Mouse (Mus musculus) liver, embryonic 12.5 days (tissue): ENCODE results near the gene Cmklr1. TPM values are rescaled to one million over a fixed set of nuclear protein-coding genes. Genes with fewer than 3 reads are reported as not detected.

Source experiments
- ATAC-seq: fragments of 200-750 bp; cut with Nextera tagmentation; 2 replicates; pipeline ENCODE4 v1.8.0; 2017; ENCODE audit warnings: moderate number of reproducible peaks, mild to moderate bottlenecking, moderate library complexity
- H3K27ac ChIP-seq: fragments of 300-500 bp; sonication (generic); 2 replicates; pipeline ENCODE4 v1.5.1; 2016; ENCODE audit warnings: mild to moderate bottlenecking
- H3K27me3 ChIP-seq: fragments of 300-500 bp; sonication (generic); replicated peaks from 2 replicates; pipeline ENCODE4 v1.6.1; 2016; ENCODE audit warnings: mild to moderate bottlenecking, moderate library complexity
- H3K36me3 ChIP-seq: fragments of 300-500 bp; sonication (generic); 2 replicates; pipeline ENCODE4 v1.6.1; 2016; ENCODE audit warnings: mild to moderate bottlenecking, moderate library complexity
- H3K4me1 ChIP-seq: fragments of 300-500 bp; sonication (generic); 2 replicates; pipeline ENCODE4 v1.6.1; 2016
- H3K4me2 ChIP-seq: fragments of 300-500 bp; sonication (generic); 2 replicates; pipeline ENCODE4 v1.6.1; 2016; ENCODE audit warnings: mild to moderate bottlenecking, moderate library complexity
- H3K4me3 ChIP-seq: fragments of 300-500 bp; sonication (generic); 2 replicates; pipeline ENCODE4 v1.5.1; 2016; ENCODE audit warnings: mild to moderate bottlenecking, moderate library complexity
- H3K9ac ChIP-seq: fragments of 300-500 bp; sonication (generic); 2 replicates; pipeline ENCODE4 v1.6.1; 2016; ENCODE audit warnings: mild to moderate bottlenecking, moderate library complexity
- H3K9me3 ChIP-seq: fragments of 300-500 bp; sonication (generic); replicated peaks from 2 replicates; pipeline ENCODE4 v1.6.1; 2016; ENCODE audit warnings: mild to moderate bottlenecking, moderate library complexity
- WGBS: fragments of 180-500 bp; shearing (Covaris S2); methylation state at CpG from one replicate; pipeline ENCODE4 v1.1.7; 2016; ENCODE audit not compliant: insufficient replicate concordance; 5-methylcytosine and 5-hydroxymethylcytosine counted together
- polyA plus RNA-seq: library from polyadenylated mRNA; unstranded; fragments of >200 nt; fragmentation: Nextera tagmentation; extraction: Ambion mirVana; gene quantifications from 2 replicates; pipeline ENCODE4 v1.2.1, GENCODE M21; 2016

Cmklr1 gene
- polyA plus RNA-seq, 1 experiment from 2014 or later, result 1.7 TPM

- no peaks in the 10 kb centered on the region for H3K9me3 ChIP-seq
- no peak overlapping the region for H3K9ac ChIP-seq
- ATAC-seq, result no peak
- no peaks in the 10 kb centered on the region for H3K36me3 ChIP-seq
- H3K4me3 ChIP-seq, result no peak overlapping the region
- H3K27me3 ChIP-seq, result peaks cover 8% of the 10 kb centered on the region; the same call in 1 of the 2 replicates
- no peak overlapping the region for H3K27ac ChIP-seq
- no peaks in the 10 kb centered on the region for H3K4me1 ChIP-seq
- 70% methylated on average over 12 of the region's 12 CpGs for WGBS
- H3K4me2 ChIP-seq, result no peak overlapping the region
Measured at GRCm38 (mm10) chr5:113611771-113612233, 38.4 kb downstream of the Cmklr1 start.

- no peak for ATAC-seq
- H3K36me3 ChIP-seq, result no peaks in the 10 kb centered on the region
Measured at GRCm38 (mm10) chr5:113611131-113611530, 39.1 kb downstream of the Cmklr1 start.

GRCm38 (mm10) chr5:113610490-113610889 lies 39.7 kb downstream of the Cmklr1 start:
- H3K9me3 ChIP-seq, result no peaks in the 10 kb centered on the region
- WGBS, result 50% methylated on average over 6 of the region's 6 CpGs
- no peaks in the 10 kb centered on the region for H3K36me3 ChIP-seq

More at GRCm38 (mm10) chr5:113611131-113611530, 39.1 kb downstream of the Cmklr1 start:
- Histone ChIP-seq H3K27me3 (peaks cover 8% of the 10 kb centered on the region; the same call in 1 of the 2 replicates), H3K4me2 (no peak overlapping the region), H3K4me3 (no peak overlapping the region), H3K4me1 (no peaks in the 10 kb centered on the region), H3K27ac (no peak overlapping the region), H3K9ac (no peak overlapping the region), H3K9me3 (no peaks in the 10 kb centered on the region)
- WGBS, result 57% methylated on average over 6 of the region's 6 CpGs

GRCm38 (mm10) chr5:113609891-113610290 lies 40.3 kb downstream of the Cmklr1 start:
- Histone ChIP-seq H3K36me3 (no peaks in the 10 kb centered on the region), H3K27me3 (peaks cover 8% of the 10 kb centered on the region; the same call in 1 of the 2 replicates), H3K4me1 (no peaks in the 10 kb centered on the region), H3K4me3 (no peak overlapping the region), H3K4me2 (no peak overlapping the region), H3K27ac (no peak overlapping the region), H3K9ac (no peak overlapping the region), H3K9me3 (no peaks in the 10 kb centered on the region)
- no peak for ATAC-seq
- 72% methylated on average over 5 of the region's 5 CpGs for WGBS

More at GRCm38 (mm10) chr5:113610490-113610889, 39.7 kb downstream of the Cmklr1 start:
- no peak overlapping the region for H3K9ac ChIP-seq
- peaks cover 8% of the 10 kb centered on the region; the same call in 1 of the 2 replicates for H3K27me3 ChIP-seq
- no peak overlapping the region for H3K4me2 ChIP-seq
- H3K4me1 ChIP-seq, result no peaks in the 10 kb centered on the region
- no peak overlapping the region for H3K27ac ChIP-seq
- H3K4me3 ChIP-seq, result no peak overlapping the region
- ATAC-seq, result no peak

GRCm38 (mm10) chr5:113608511-113608910 lies 41.7 kb downstream of the Cmklr1 start:
- no peak overlapping the region for H3K27ac ChIP-seq
- peaks cover 8% of the 10 kb centered on the region; the same call in 1 of the 2 replicates for H3K27me3 ChIP-seq
- no peaks in the 10 kb centered on the region for H3K4me1 ChIP-seq
- no peaks in the 10 kb centered on the region for H3K9me3 ChIP-seq
- no peaks in the 10 kb centered on the region for H3K36me3 ChIP-seq
- H3K4me2 ChIP-seq, result no peak overlapping the region
- H3K4me3 ChIP-seq, result no peak overlapping the region
- ATAC-seq, result no peak
- WGBS, result 59% methylated on average over 8 of the region's 8 CpGs
- no peak overlapping the region for H3K9ac ChIP-seq

GRCm38 (mm10) chr5:113607941-113608431 lies 42.2 kb downstream of the Cmklr1 start:
- H3K4me2 ChIP-seq, result no peak overlapping the region
- H3K9ac ChIP-seq, result no peak overlapping the region
- no peak overlapping the region for H3K4me3 ChIP-seq
- H3K27ac ChIP-seq, result no peak overlapping the region
- H3K27me3 ChIP-seq, result peaks cover 8% of the 10 kb centered on the region; the same call in 1 of the 2 replicates
- WGBS, result 17% methylated on average over 13 of the region's 13 CpGs
- H3K9me3 ChIP-seq, result no peaks in the 10 kb centered on the region
- no peaks in the 10 kb centered on the region for H3K4me1 ChIP-seq
- H3K36me3 ChIP-seq, result no peaks in the 10 kb centered on the region
- ATAC-seq, result no peak

GRCm38 (mm10) chr5:113606961-113607785 lies 43.1 kb downstream of the Cmklr1 start:
- 37% methylated on average over 8 of the region's 8 CpGs for WGBS
- Histone ChIP-seq H3K4me1 (no peaks in the 10 kb centered on the region), H3K36me3 (no peaks in the 10 kb centered on the region), H3K4me3 (no peak overlapping the region), H3K9ac (no peak overlapping the region), H3K27ac (no peak overlapping the region), H3K27me3 (peaks cover 8% of the 10 kb centered on the region; the same call in 1 of the 2 replicates), H3K4me2 (no peak overlapping the region), H3K9me3 (no peaks in the 10 kb centered on the region)
- no peak for ATAC-seq

- no peak overlapping the region for H3K4me3 ChIP-seq
- H3K9me3 ChIP-seq, result no peaks in the 10 kb centered on the region
- peaks cover 8% of the 10 kb centered on the region; the same call in 1 of the 2 replicates for H3K27me3 ChIP-seq
- no peak overlapping the region for H3K9ac ChIP-seq
- H3K4me2 ChIP-seq, result no peak overlapping the region
- H3K27ac ChIP-seq, result no peak overlapping the region
- ATAC-seq, result no peak
- 48% methylated on average over 3 of the region's 3 CpGs for WGBS
- H3K36me3 ChIP-seq, result no peaks in the 10 kb centered on the region
- no peaks in the 10 kb centered on the region for H3K4me1 ChIP-seq
Measured at GRCm38 (mm10) chr5:113606121-113606520, 44.1 kb downstream of the Cmklr1 start.

- no peak overlapping the region for H3K4me3 ChIP-seq
- H3K27ac ChIP-seq, result no peak overlapping the region
- no peaks in the 10 kb centered on the region for H3K9me3 ChIP-seq
- no peak overlapping the region for H3K4me2 ChIP-seq
- H3K9ac ChIP-seq, result no peak overlapping the region
- H3K4me1 ChIP-seq, result no peaks in the 10 kb centered on the region
- ATAC-seq, result no peak
- H3K36me3 ChIP-seq, result no peaks in the 10 kb centered on the region
- 61% methylated on average over 4 of the region's 4 CpGs for WGBS
- peaks cover 8% of the 10 kb centered on the region; the same call in 1 of the 2 replicates for H3K27me3 ChIP-seq
Measured at GRCm38 (mm10) chr5:113604758-113605157, 45.5 kb downstream of the Cmklr1 start.

GRCm38 (mm10) chr5:113603471-113603870 lies 46.8 kb downstream of the Cmklr1 start:
- no peak overlapping the region for H3K27ac ChIP-seq
- ATAC-seq, result no peak
- H3K27me3 ChIP-seq, result peaks cover 8% of the 10 kb centered on the region; the same call in 1 of the 2 replicates
- no peak overlapping the region for H3K4me3 ChIP-seq
- H3K9me3 ChIP-seq, result no peaks in the 10 kb centered on the region
- no peaks in the 10 kb centered on the region for H3K36me3 ChIP-seq
- H3K4me2 ChIP-seq, result no peak overlapping the region
- no peaks in the 10 kb centered on the region for H3K4me1 ChIP-seq
- WGBS, result 60% methylated on average over 9 of the region's 9 CpGs
- no peak overlapping the region for H3K9ac ChIP-seq

GRCm38 (mm10) chr5:113600803-113601202 lies 49.4 kb downstream of the Cmklr1 start:
- Histone ChIP-seq H3K27ac (no peak overlapping the region), H3K9me3 (no peaks in the 10 kb centered on the region), H3K4me2 (no peak overlapping the region), H3K27me3 (no peaks in the 10 kb centered on the region), H3K9ac (no peak overlapping the region), H3K4me1 (no peaks in the 10 kb centered on the region), H3K36me3 (no peaks in the 10 kb centered on the region), H3K4me3 (no peak overlapping the region)
- ATAC-seq, result no peak
- 67% methylated on average over 4 of the region's 4 CpGs for WGBS

GRCm38 (mm10) chr5:113600181-113600580 lies 50.0 kb downstream of the Cmklr1 start:
- Histone ChIP-seq H3K27ac (no peak overlapping the region), H3K27me3 (no peaks in the 10 kb centered on the region), H3K4me2 (no peak overlapping the region), H3K9me3 (no peaks in the 10 kb centered on the region), H3K9ac (no peak overlapping the region), H3K36me3 (no peaks in the 10 kb centered on the region), H3K4me3 (no peak overlapping the region), H3K4me1 (no peaks in the 10 kb centered on the region)
- WGBS, result 61% methylated on average over 3 of the region's 3 CpGs
- ATAC-seq, result no peak
